ENCODE assay signal across 8 mouse cellular contexts in genomic region chr11:6291401-6292115, GRCm38 (mm10). TPM values are rescaled to one million over a fixed set of nuclear protein-coding genes. Genes with fewer than 3 reads are reported as not detected.
DNase-seq lines count a peak whose midpoint lies in the region; ATAC-seq lines count a peak whose summit lies in the region.

Gene Ogdh (plus strand): TSS chr11:6291633.

- peaks cover 4% of the 10 kb centered on the region; the same call in 1 of the 2 replicates for H3K4me1 ChIP-seq in forebrain, embryonic 14.5 days (ENCODE audit: control insufficient read depth, insufficient read depth, low read length)
- peaks cover 16% of the 10 kb centered on the region for H3K4me1 ChIP-seq in neural tube, embryonic 15.5 days

- peaks cover under 1% of the 10 kb centered on the region; the same call in 1 of the 2 replicates for H3K36me3 ChIP-seq in forebrain, embryonic 14.5 days (ENCODE audit: control insufficient read depth, insufficient read depth, low read length)
- H3K36me3 ChIP-seq in neural tube, embryonic 15.5 days, result no peaks in the 10 kb centered on the region

- ATAC-seq in forebrain, embryonic 14.5 days, result peak; percentile 98
- peak; percentile 98 for ATAC-seq in neural tube, embryonic 15.5 days (ENCODE audit: low FRiP score)

- peak within 1 kb of the TSS; percentile 79 for H3K4me2 ChIP-seq in forebrain, embryonic 14.5 days (ENCODE audit: low read length)
- peak within 1 kb of the TSS; percentile 75 for H3K4me2 ChIP-seq in neural tube, embryonic 15.5 days

- H3K27me3 ChIP-seq in forebrain, embryonic 14.5 days (replicated peaks; ENCODE audit: control insufficient read depth, insufficient read depth, low read length), result no peaks in the 10 kb centered on the region
- H3K27me3 ChIP-seq in neural tube, embryonic 15.5 days (replicated peaks), result no peaks in the 10 kb centered on the region

- WGBS in forebrain, embryonic 14.5 days, result under 1% methylated on average over 55 of the region's 77 CpGs
- WGBS in neural tube, embryonic 15.5 days, result under 1% methylated on average over 77 of the region's 77 CpGs

- H3K4me3 ChIP-seq in forebrain, embryonic 14.5 days (ENCODE audit: low read depth, low read length), result peak within 1 kb of the TSS; percentile 76
- H3K4me3 ChIP-seq in neural tube, embryonic 15.5 days (replicated peaks), result peak within 1 kb of the TSS; percentile 72

- H3K9ac ChIP-seq in forebrain, embryonic 14.5 days (ENCODE audit: low read length), result peak within 1 kb of the TSS; percentile 75
- peak within 1 kb of the TSS; percentile 62 for H3K9ac ChIP-seq in neural tube, embryonic 15.5 days (replicated peaks)

- peak within 1 kb of the TSS; percentile 80 for H3K27ac ChIP-seq in forebrain, embryonic 14.5 days (ENCODE audit: low read depth, low read length)
- peak within 1 kb of the TSS; percentile 97 for H3K27ac ChIP-seq in neural tube, embryonic 15.5 days (replicated peaks)

- intact Hi-C loops in heart, postnatal 14 days (cut with DNase I), result no loop called here

- peak; percentile 97 for DNase-seq in ES-CJ7 (ENCODE audit: low read depth, low spot score)
- DNase-seq in cerebellum, adult 11 months, result peak; percentile 98
- peak; percentile 99 for DNase-seq in forebrain, embryonic 14.5 days (ENCODE audit: low spot score)
- peak; percentile 99 for DNase-seq in heart, postnatal 14 days
- peak; percentile 99 for DNase-seq in layer of hippocampus, adult 11-12 months (ENCODE audit: low spot score)
- DNase-seq in lung, adult 18-20 months, result peak; percentile 98 to 99
- DNase-seq in testis, postnatal 14 days (ENCODE audit: low spot score), result peak; percentile 97

- H3K9me3 ChIP-seq in forebrain, embryonic 14.5 days (replicated peaks; ENCODE audit: control insufficient read depth, low read length), result no peaks in the 10 kb centered on the region
- H3K9me3 ChIP-seq in neural tube, embryonic 15.5 days (replicated peaks), result no peaks in the 10 kb centered on the region

RNA-seq across cellular contexts. Expression of gene Ogdh, which starts in this region (rescaled TPM):
- 54.8 and 72.0 TPM in 2 replicates for polyA plus RNA-seq in forebrain, embryonic 14.5 days (2014; fragmentation: Nextera tagmentation; extraction: Ambion mirVana)
- total RNA-seq in heart, postnatal 14 days (2021), result 1,000 to 10,000 TPM; 1,493 to 1,546 TPM
- 129 and 135 TPM in 2 replicates for polyA plus RNA-seq in neural tube, embryonic 15.5 days (2015; fragmentation: Nextera tagmentation; extraction: Ambion mirVana)

Comparison
In these comparisons a context has a peak if more than half of its experiments do, and no peak if none do; other contexts are left out.
1. Peak in every context shown above with its lines: DNase-seq, ATAC-seq, H3K4me3 ChIP-seq and H3K27ac ChIP-seq.